Mouse (Mus musculus): ENCODE results near the gene Bach1.

GRCm38 (mm10) chr16:87699693-87700394 lies 1.1 kb downstream of the Bach1 start:
- TF ChIP-seq CTCF (IDR thresholded peaks at IDR 0.05; ENCODE audit: low read depth, low read length) (no peak), POLR2A (IDR thresholded peaks at IDR 0.05; ENCODE audit: extremely low read depth, insufficient read depth, low read length) (no peak)
